Mouse (Mus musculus) thymus, adult 2 months (tissue): ENCODE measurements around the gene Aoc3. TPM values are rescaled to one million over a fixed set of nuclear protein-coding genes. Genes with fewer than 3 reads are reported as not detected.

Experiments
- DNase-seq: peaks from one replicate; pipeline ENCODE4 v3.0.0; 2021
- H3K27ac ChIP-seq: fragments of 200-500 bp; 2 replicates; pipeline ENCODE4 v1.5.1; 2012; ENCODE audit warnings: low read length, control low read depth; ENCODE audit not compliant: control insufficient read depth, insufficient read depth
- H3K27me3 ChIP-seq: fragments of 200-500 bp; 2 replicates; pipeline ENCODE4 v1.6.1; 2012; ENCODE audit warnings: mild to moderate bottlenecking, low read length, moderate library complexity, mixed read lengths; ENCODE audit not compliant: control insufficient read depth, insufficient read depth
- H3K36me3 ChIP-seq: fragments of 200-500 bp; 2 replicates; pipeline ENCODE4 v1.6.1; 2012; ENCODE audit warnings: mild to moderate bottlenecking, low read length, moderate library complexity; ENCODE audit not compliant: control insufficient read depth, insufficient read depth
- H3K4me1 ChIP-seq: fragments of 200-500 bp; replicated peaks from 2 replicates; pipeline ENCODE4 v1.6.1; 2012; ENCODE audit warnings: low read length; ENCODE audit not compliant: control insufficient read depth, insufficient read depth
- H3K4me3 ChIP-seq: fragments of 200-500 bp; 2 replicates; pipeline ENCODE4 v1.5.1; 2012; ENCODE audit warnings: mild to moderate bottlenecking, low read length, control low read depth, moderate library complexity; ENCODE audit not compliant: control insufficient read depth, insufficient read depth
- CTCF ChIP-seq: fragments of 200-500 bp; IDR thresholded peaks from 2 replicates; pipeline ENCODE4 v1.5.1; 2012; ENCODE audit warnings: mild to moderate bottlenecking, control low read depth, low read length, moderate library complexity, borderline replicate concordance; ENCODE audit not compliant: control insufficient read depth, poor library complexity, insufficient read depth; ENCODE audit errors: extremely low read depth
- POLR2A ChIP-seq: fragments of 200-500 bp; IDR thresholded peaks from 2 replicates; pipeline ENCODE4 v1.6.1; 2012; ENCODE audit warnings: mild to moderate bottlenecking, low read length, control low read depth, moderate library complexity; ENCODE audit not compliant: control insufficient read depth, poor library complexity, insufficient read depth; ENCODE audit errors: extremely low read depth
- WGBS: fragments of 180-500 bp; shearing (Covaris S2); methylation state at CpG from one replicate; pipeline ENCODE4 v1.1.7; 2018; 5-methylcytosine and 5-hydroxymethylcytosine counted together
- polyA plus RNA-seq: library from polyadenylated mRNA; depleted of rRNA; stranded (reverse); fragments of >200 nt; gene quantifications from 2 replicates; pipeline ENCODE4 v1.2.3, GENCODE M21; 2012

The Aoc3 gene
- polyA plus RNA-seq, 1 experiment = 12.1 TPM

DNA sequence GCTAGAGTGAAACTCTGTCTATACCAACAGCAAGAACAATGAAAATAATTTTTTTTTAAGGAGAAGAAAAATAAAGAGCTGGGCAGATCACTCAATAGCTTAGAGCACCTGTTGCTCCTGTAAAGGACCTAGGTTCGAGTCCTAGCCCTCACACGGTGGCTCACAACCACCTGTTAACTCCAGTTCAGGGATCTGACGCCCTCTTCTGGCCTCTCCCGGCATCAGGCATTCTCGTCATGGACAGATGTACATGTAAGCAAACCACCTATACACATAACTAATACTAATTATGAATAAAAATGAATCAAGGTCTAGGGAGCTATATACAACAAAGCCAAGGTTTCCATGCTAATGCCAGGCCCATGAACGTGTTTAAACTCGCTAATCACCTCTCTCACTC is 29.5 kb upstream of the Aoc3 start:
- H3K36me3 ChIP-seq = peaks cover 22% of the 10 kb centered on the region
- H3K27ac ChIP-seq = no peak overlapping the region
- peaks cover 10% of the 10 kb centered on the region for H3K4me1 ChIP-seq
- 66% methylated on average over 7 of the region's 7 CpGs for WGBS
- H3K4me3 ChIP-seq = no peak overlapping the region
- TF ChIP-seq POLR2A (no peak), CTCF (no peak)
- DNase-seq = no peak
- no peaks in the 10 kb centered on the region for H3K27me3 ChIP-seq

DNA sequence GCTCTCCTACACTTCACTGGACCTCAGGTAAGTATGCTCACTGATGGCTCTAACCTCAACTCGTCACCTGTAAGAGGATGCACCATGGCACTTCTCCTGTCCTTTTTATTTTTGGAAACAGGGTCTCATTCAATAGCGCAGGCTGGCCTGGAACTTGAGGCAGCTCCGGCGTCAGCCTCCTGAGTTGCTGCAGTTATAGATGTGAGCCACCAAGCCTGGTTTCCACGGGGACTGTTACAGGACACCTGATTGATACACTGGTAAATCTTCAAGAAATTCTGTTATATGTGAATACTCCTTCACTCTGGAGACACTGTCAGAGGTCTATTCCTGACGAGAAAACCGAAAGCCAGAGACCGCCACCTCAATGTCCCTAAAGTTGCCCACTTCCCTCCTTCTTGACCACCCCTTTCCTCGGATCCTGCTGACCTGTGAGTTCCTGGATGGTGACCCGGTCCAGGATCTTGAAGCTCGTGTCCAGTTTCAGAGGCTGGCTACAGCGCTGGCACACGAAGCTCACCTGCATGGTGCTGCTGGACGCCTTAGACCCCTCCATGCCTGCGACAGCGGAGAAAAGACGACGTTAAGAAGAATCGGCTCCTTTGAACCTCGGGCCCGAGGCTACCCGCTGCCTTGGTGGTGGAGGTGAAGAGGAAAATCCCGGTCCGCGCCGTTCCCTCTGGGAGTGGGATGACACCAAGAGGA is 29.0 kb upstream of the Aoc3 start:
- H3K4me1 ChIP-seq = peaks cover 10% of the 10 kb centered on the region
- no peak for DNase-seq
- no peaks in the 10 kb centered on the region for H3K27me3 ChIP-seq
- peak overlapping the region; percentile 95 for H3K4me3 ChIP-seq
- peaks cover 17% of the 10 kb centered on the region for H3K36me3 ChIP-seq
- no peak overlapping the region for H3K27ac ChIP-seq
- TF ChIP-seq CTCF = no peak
- TF ChIP-seq POLR2A = no peak
- WGBS = 9% methylated on average over 26 of the region's 26 CpGs

DNA sequence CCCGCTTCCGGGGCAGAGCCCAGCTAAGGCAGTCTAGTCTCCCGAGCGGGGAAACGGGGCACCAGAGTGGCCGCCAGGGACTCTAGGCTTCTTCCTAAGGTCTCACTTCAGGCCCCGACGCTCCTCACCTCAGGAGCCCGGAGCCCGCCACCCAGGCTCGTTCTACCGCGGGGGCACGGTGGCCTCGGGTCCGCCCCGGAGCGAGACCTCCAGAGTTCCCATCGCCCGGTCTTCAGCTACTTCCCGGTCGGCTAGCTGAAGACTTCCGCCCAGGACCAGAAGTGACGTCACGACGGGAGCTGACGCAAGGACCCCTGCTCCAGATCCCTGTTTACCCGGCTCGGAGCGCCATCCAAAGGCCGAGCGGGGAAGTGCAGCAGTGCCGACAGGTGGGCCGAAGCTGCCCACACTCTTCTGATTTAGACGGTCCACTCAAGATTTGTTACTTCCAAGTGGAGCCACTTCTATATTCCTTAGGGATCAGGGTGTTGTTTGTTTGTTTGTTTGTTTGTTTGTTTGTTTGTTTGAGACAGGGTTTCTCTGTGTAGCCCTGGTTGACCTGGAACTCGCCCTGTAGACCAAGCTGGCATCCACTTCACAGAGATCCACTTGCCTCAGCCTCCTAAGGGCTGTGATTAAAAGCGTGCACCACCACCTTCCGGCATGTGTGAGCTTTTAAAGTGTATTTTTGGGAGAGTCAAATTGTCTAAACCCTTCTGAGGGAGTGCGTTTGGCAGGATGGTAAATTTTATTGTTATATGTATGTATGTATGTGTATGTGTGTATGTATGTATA is 28.2 kb upstream of the Aoc3 start, which contains the start of gene Becn1:
Gene Becn1, minus strand, starts transcription at position 283 of the 795 bp plus-strand sequence.
- WGBS = 8% methylated on average over 39 of the region's 39 CpGs
- Histone ChIP-seq H3K27me3 (no peaks in the 10 kb centered on the region), H3K27ac (no peak within 1 kb of the TSS), H3K4me3 (peak within 1 kb of the TSS; percentile 95), H3K4me1 (peaks cover 10% of the 10 kb centered on the region), H3K36me3 (peaks cover 17% of the 10 kb centered on the region)
- TF ChIP-seq CTCF (peak; percentile 91), POLR2A (peak; percentile 61; the same call in 1 of the 2 replicates)
- DNase-seq = peak; percentile 93

DNA sequence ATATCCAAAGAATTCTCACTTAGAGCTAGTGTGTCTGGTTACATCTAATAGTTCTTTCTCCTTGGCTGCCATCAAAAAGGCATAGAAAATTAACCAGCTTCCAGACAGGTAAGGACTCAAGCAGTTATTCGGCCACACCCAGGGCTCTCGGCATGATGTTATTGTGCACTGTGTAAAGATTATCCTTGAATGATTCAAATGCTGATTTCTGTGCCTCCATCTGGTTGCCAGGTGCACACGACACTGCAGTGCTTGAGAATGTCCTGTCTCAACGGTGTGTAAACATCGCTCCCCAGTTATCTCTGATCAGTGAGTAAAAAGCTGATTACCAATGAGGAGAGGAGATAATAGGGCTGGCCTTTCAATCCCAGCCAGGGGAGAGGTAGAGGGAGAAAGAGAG is 22.7 kb upstream of the Aoc3 start:
- Histone ChIP-seq H3K36me3 (no peaks in the 10 kb centered on the region), H3K27ac (no peak overlapping the region), H3K27me3 (no peaks in the 10 kb centered on the region), H3K4me1 (no peaks in the 10 kb centered on the region), H3K4me3 (no peak overlapping the region)
- TF ChIP-seq CTCF (no peak), POLR2A (no peak)
- no peak for DNase-seq
- 59% methylated on average over 5 of the region's 5 CpGs for WGBS

DNA sequence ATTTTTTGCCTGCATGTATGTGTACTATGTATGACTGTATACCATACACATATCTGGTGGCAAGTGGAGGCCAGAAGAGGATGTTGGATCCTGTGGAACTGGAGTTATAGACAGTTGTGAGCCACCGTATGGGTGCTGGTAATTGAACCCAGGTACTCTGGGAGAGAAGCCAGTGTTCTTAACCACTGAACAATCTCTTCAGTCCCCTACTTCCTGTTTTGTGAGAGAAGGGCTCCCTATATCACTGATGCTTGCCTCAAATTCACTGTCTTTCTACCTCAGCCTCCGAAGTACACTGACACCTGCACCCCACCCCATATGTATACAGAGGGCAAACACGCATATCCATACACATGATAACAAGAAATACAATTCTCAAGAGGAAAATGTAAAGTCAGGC is 19.3 kb upstream of the Aoc3 start:
- Histone ChIP-seq H3K27me3 (no peaks in the 10 kb centered on the region), H3K4me1 (no peaks in the 10 kb centered on the region), H3K4me3 (no peak overlapping the region), H3K27ac (no peak overlapping the region), H3K36me3 (no peaks in the 10 kb centered on the region)
- DNase-seq = no peak
- TF ChIP-seq CTCF = no peak
- no peak for TF ChIP-seq POLR2A
- WGBS = 75% methylated on average over 3 of the region's 3 CpGs

DNA sequence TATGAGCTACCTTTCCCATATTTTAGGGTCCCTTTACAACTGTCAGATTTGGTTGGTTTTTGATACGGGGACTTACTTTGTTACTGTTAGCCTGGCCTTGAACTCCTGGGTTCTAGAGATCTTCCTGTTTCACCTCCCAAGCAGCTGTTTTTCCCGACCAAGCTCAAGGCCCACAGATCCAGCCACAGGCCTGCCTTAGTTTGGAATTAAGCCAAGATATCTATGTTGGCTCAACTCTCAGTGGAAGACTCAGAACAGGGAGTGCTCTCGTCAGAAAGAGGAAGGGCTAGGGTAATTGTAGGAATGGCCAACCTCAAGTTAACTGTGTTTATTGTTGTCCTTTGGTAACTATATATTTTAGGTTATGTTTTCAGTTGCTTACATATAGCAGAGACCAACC is 18.3 kb upstream of the Aoc3 start:
- 67% methylated on average over 3 of the region's 3 CpGs for WGBS
- H3K36me3 ChIP-seq = no peaks in the 10 kb centered on the region
- H3K27ac ChIP-seq = no peak overlapping the region
- H3K27me3 ChIP-seq = no peaks in the 10 kb centered on the region
- TF ChIP-seq CTCF = no peak
- no peak for TF ChIP-seq POLR2A
- no peak overlapping the region for H3K4me3 ChIP-seq
- no peak for DNase-seq
- H3K4me1 ChIP-seq = peaks cover 5% of the 10 kb centered on the region

DNA sequence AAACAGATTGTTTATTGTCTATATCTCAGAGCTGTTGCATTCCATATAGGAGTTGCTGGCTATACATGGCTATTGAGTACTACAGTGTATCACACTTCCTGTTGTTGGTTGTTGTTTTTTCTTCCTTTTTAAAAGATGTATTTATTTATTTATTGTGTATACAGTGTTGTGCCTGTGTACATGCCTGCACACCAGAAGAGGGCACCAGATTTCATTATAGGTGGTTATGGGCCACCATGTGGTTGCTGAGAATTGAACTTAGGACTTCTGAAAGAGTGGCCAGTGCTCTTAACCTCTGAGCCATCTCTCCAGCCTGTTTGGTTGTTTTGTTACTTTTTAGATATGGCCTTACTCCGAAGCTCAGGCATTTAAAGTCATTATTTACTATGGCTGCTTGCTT is 15.8 kb upstream of the Aoc3 start:
- Histone ChIP-seq H3K4me3 (no peak overlapping the region), H3K4me1 (peaks cover 5% of the 10 kb centered on the region), H3K27me3 (no peaks in the 10 kb centered on the region), H3K36me3 (peaks cover 5% of the 10 kb centered on the region), H3K27ac (no peak overlapping the region)
- 94% methylated on average over 1 of the region's 1 CpGs for WGBS
- TF ChIP-seq POLR2A (no peak), CTCF (no peak)
- no peak for DNase-seq
